Mouse (Mus musculus) v-Abl transformed pro-B cells (cell line): ENCODE measurements around the gene Panx1.

Source experiments
- in situ Hi-C, 2 experiments: fragments of 400-800 bp; cut with MboI; formaldehyde crosslinking; loops; one replicate each; pipeline ENCODE4 v1.15.1; 2025; ENCODE audit not compliant: unreplicated experiment in 2 of 2

Panx1 gene

DNA sequence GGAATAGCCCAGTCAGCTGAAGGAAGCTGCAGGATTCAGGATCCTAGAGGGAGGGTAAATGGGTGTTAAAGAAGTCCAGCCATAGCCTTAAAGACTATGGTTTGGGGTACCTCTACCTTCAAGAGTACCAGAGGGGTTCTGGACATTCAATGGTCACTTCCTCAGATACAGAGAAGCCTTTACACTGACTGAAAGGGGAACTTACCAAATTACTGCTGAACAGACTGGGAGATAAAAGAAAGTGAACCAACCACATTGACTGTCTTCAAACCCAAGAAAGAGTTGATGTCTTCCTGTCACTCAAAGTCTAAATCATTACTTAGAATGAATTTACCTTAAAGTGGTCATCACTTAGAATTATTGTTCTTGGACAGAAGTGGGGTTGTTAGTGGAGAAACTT lies 62.6 kb downstream of the Panx1 start:
- in situ Hi-C loops: no loop called here

DNA sequence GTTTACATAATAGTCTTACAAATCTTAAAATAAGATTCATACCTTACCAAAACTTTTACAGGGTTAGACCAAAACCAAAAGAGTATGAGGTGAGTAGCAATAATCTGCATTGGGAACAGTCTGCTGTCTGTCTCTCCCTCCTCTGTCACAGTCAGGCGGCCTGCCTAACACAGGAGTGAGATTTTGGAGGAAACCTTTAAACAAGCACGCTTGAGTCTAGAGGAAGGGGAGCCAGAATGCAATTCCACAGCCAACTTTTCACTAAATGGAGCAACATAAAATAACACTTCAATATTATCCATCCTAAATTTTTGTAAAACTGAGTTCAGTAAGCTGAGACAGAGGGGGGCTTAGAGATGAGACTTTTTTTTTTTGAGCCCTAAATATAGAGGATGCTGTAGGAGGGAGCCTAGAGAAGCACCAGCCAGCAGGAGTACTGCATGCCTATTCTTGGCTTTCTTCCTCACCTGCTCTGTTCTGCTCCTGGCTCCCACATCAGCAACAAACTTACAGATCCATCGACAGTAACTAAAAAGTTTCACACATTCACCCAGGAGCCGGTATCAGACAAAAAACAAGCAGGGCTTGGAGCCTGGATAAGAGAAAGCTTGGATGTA lies 63.6 kb downstream of the Panx1 start:
- in situ Hi-C loops: no loop called here

DNA sequence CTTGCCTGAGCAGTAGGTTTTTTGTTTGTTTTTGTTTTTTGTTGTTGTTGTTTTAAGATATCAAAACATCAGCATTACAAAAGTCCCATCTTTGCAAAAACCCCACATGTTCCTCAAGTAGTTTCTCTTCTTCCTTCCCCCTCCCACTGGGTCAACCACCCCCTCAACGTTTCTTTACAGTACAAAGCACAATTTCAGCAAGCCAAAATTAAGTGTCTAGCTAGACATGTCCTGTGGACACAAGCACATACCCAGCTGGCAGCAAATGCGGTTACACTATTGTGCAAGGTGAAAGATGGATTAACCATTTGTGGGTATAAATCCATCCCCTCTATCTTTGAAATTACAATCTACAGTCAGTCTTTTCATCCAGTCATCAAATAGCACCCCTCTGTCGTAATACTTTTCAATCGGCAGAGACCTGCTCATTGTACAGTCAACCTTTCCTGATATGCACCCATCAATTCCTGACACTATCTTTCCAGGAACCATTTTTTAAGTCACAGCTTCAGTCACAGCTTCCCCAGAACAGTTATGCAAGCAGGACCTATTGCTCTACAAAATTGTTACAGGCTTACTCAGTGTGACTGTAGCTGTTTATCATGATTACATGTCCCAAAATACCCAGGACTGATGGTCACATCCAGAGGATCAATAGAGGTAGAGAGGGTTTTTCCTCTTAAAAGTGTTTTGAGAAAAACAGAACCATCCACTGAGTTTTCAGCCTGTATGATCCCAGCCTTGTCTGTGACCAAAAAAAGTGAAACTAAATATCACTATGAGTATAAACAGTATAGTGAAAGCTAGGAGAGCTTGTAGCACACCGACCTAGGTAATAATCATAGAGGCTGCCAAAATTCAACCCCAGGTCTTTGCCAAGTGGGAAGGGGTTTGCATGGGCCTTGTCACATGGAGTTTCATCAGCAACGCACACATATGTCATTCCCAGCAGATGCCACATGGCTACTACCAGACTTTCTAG lies 70.7 kb downstream of the Panx1 start:
- in situ Hi-C loops: no loop called here

DNA sequence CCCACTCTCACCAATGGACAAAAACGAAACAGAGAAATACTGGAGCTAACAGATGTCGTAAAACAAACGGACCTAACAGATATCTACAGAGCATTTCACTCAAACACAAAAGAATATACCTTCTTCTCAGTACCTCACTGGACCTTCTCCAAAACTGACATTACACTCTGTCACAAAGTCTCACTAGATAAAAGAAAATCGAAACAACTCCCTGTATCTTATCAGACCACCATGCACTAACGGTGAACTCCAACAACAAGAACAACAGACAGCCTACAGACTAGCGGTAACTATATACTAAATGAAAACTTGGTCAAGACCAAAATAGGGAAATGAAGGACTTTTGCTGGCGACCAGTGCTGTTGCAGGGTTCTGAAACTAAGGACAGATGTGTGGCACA lies 71.5 kb downstream of the Panx1 start:
- in situ Hi-C loops: no loop called here

DNA sequence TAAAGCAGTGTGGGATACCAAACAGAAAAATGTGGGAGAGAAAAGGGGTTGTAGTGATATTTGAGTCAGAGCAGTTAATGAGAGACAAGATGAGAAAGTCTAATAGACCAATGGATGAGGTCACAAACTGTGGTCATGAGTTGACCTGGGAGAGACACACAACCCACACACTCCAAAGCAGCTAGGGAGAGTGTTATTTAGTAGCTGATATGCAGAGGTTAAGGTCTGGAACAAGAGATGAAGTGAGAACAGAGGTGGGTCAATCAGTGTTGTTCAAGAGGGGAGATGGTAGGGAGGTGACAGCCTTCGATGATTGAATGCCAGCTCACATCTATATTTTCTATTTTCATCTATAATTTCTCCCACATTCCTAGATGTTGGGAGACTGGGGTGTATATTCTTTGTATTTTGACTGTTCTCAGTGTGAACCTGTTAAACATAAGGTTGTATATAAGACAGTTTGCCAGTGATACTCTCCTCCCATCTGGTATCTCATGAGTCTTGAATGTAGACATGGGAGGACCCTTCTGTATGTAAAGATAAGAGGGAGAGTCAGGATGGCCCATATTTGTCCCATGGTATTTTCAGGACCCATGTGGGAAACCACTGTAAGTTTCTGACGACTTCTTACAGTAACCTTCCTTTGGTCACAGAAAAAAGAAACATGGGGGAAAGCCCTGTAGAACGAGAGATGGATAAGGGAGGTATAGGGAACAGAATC lies 74.3 kb downstream of the Panx1 start:
- in situ Hi-C loops: no loop called here

DNA sequence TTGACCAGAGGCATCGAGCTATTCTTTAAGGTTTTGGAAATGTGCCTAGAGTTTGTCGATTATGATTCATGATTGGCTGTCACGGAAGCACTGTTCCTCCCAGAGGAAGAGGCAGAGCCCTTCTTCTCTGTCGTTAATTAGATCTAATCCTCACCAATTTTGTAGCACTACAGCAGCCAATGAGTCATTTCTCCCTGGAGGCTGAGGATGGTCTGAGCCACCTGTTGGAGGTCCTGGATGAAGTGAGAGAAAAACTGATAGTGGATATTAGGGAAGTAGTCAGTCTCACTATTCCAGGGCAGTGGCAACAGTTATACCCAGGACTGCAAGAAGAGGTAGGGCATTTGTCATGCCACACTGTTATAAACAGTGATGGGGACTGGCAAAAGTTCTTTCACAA lies 75.1 kb downstream of the Panx1 start:
- in situ Hi-C loops: no loop called here

DNA sequence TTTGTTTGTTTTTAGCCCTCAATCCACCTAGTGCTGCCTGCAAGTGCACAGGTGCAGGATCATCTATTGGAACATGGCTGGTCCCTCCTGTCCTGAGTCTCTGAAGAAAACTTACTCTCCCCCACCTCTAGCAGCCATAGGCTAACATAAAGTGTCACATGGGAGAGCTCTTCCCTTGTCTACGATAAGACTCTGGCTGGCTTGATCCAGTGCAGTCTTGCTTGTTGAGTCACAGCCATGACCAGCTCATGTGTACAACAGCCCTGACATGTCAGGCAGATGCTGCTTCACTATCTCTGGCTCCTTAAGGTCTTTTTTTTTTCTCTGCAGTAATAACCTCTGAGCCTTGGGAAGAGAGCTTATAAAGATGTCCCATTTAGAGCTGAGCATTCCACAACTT lies 77.7 kb downstream of the Panx1 start:
- in situ Hi-C loops: no loop called here

DNA sequence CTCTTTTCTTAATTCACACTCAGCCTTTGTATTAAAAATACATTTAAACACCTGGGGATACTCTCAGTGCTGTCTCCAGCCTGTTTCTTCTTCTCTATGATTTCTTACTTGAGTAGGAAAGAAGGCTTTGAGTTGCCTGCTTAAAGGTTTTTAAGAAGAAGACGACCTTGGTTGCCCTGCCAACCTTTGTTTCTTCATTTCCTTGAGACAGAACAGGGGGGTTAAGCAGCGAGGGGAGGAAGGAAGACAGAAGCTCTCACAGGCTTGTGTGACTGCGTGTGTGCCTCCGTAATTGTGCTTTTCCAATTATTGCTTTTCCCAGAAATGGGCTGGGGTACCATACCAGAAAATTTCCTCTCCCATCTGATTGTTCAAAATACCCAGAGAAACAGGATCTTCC lies 78.5 kb downstream of the Panx1 start:
- in situ Hi-C loops: no loop called here

DNA sequence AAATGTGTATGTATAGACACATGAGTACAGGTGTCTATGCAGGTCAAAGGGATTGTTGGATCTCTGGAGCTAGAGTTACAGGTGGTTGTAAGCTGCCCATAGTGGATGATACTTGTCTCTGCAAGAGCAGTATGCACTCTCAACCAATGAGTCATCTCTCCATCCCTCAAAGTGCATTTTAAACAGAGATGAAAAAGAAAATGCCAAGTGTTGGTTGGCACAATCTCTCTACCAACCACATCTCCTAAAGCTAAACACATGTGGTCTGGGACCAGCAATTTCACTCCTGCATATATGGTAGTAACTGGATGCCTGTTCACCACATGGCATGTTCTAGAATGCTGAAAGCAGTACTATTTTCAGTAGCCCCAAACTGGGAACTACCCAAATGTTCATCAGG lies 79.9 kb downstream of the Panx1 start:
- in situ Hi-C loops: no loop called here

DNA sequence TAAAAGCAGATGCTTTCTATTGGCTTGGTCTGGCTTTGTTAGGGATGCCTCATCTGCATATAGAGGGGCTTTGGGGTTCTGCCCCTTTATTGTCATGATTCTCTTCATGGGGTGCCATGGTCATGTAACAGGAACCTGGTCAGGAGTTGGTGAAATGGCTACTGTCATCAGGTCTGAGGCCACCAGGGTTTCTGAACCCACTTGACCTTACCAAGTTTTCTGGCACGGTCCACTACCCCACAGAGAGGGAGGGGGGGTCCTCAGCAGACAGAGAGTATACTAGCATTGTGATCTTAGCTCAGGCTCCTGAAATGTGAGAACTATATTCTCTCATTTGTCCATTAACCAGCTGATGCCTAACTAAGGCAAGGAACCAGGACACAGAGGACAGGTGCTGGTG lies 82.5 kb downstream of the Panx1 start:
- in situ Hi-C loops: no loop called here

DNA sequence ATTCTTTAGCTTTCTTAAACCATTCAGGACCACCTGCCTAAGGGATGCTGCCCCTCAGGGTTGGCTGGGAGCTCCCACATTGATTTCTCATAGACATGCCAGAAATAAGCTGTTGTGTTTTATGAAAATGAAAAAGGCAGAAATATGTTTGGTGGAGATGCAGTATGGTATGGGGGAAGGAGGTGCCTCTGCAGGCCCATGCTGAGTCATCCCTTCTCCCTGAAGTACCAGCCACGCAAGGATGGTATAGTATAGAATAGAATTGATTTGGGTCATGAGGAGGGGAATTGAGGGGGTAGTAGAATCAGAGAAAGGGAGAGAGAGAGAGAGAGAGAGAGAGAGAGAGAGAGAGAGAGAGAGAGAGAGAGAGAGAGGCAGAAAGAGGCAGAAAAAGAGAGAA lies 90.6 kb downstream of the Panx1 start:
- in situ Hi-C loops: no loop called here
